Mouse (Mus musculus) cerebellum, adult 8-10 months (tissue): ENCODE results near the gene Abl1.

ENCODE experiments used
- DNase-seq: peaks from one replicate; pipeline ENCODE4 v3.0.0; 2022

Abl1 gene

GRCm38 (mm10) chr2:31690063-31690462, 1.9 kb downstream of the Abl1 start:
- DNase-seq = no peak

- DNase-seq = no peak
These were observed 10.0 kb downstream of the Abl1 start for GRCm38 (mm10) chr2:31698209-31698608.

GRCm38 (mm10) chr2:31700545-31701446, 12.6 kb downstream of the Abl1 start:
- no peak for DNase-seq

GRCm38 (mm10) chr2:31703226-31703625, 15.1 kb downstream of the Abl1 start:
- DNase-seq = no peak

- DNase-seq = no peak
These were observed 17.7 kb downstream of the Abl1 start for GRCm38 (mm10) chr2:31705914-31706313.

GRCm38 (mm10) chr2:31706531-31706930, 18.4 kb downstream of the Abl1 start:
- no peak for DNase-seq

GRCm38 (mm10) chr2:31712716-31713115, 24.5 kb downstream of the Abl1 start:
- no peak for DNase-seq

GRCm38 (mm10) chr2:31713813-31714212, 25.6 kb downstream of the Abl1 start:
- DNase-seq = no peak

GRCm38 (mm10) chr2:31714780-31715179, 26.6 kb downstream of the Abl1 start:
- no peak for DNase-seq

- no peak for DNase-seq
These were observed 27.8 kb downstream of the Abl1 start for GRCm38 (mm10) chr2:31715985-31716384.

GRCm38 (mm10) chr2:31719202-31719880, 31.2 kb downstream of the Abl1 start:
- no peak for DNase-seq

- DNase-seq = no peak
These were observed 31.8 kb downstream of the Abl1 start for GRCm38 (mm10) chr2:31719944-31720343.

- DNase-seq = no peak
These were observed 32.6 kb downstream of the Abl1 start for GRCm38 (mm10) chr2:31720783-31721182.

- DNase-seq = no peak
These were observed 36.7 kb downstream of the Abl1 start for GRCm38 (mm10) chr2:31724730-31725490.

GRCm38 (mm10) chr2:31727576-31728277, 39.6 kb downstream of the Abl1 start:
- DNase-seq = no peak

GRCm38 (mm10) chr2:31730640-31731039, 42.5 kb downstream of the Abl1 start:
- no peak for DNase-seq

GRCm38 (mm10) chr2:31732497-31732896, 44.3 kb downstream of the Abl1 start:
- no peak for DNase-seq

- no peak for DNase-seq
These were observed 45.4 kb downstream of the Abl1 start for GRCm38 (mm10) chr2:31733558-31733957.

- DNase-seq = no peak
These were observed 50.9 kb downstream of the Abl1 start for GRCm38 (mm10) chr2:31739041-31739440.

GRCm38 (mm10) chr2:31741728-31742127, 53.6 kb downstream of the Abl1 start:
- DNase-seq = no peak

GRCm38 (mm10) chr2:31742134-31742533, 54.0 kb downstream of the Abl1 start:
- no peak for DNase-seq

GRCm38 (mm10) chr2:31745741-31746243, 57.6 kb downstream of the Abl1 start:
- DNase-seq = no peak

- no peak for DNase-seq
These were observed 58.7 kb downstream of the Abl1 start for GRCm38 (mm10) chr2:31746835-31747234.
